Mouse (Mus musculus): Measurements from ENCODE around the gene Pla2g4d. TPM values are rescaled to one million over a fixed set of nuclear protein-coding genes. Genes with fewer than 3 reads are reported as not detected.
A peak's percentile ranks its signal among the peaks of the same experiment; 100 is the strongest.

Pla2g4d gene
- polyA plus RNA-seq, 1 experiment = not detected

- H3K27ac ChIP-seq (ENCODE audit: insufficient read depth, low read length) = no peak overlapping the region
- H3K4me1 ChIP-seq (ENCODE audit: control insufficient read depth, insufficient read depth, low read length) = no peaks in the 10 kb centered on the region
- TF ChIP-seq CTCF (IDR thresholded peaks at IDR 0.05; ENCODE audit: borderline replicate concordance, insufficient read depth, low read length) (no peak), POLR2A (IDR thresholded peaks at IDR 0.05; ENCODE audit: low read depth, low read length) (no peak)
- H3K4me3 ChIP-seq (ENCODE audit: insufficient read depth, low read length) = no peak overlapping the region
Observed at GRCm38 (mm10) chr2:120296160-120296559, 7.2 kb upstream of the Pla2g4d start.

GRCm38 (mm10) chr2:120291471-120292078, 2.6 kb upstream of the Pla2g4d start:
- Histone ChIP-seq H3K4me3 (ENCODE audit: insufficient read depth, low read length) (no peak overlapping the region), H3K27ac (ENCODE audit: insufficient read depth, low read length) (no peak overlapping the region), H3K4me1 (ENCODE audit: control insufficient read depth, insufficient read depth, low read length) (no peaks in the 10 kb centered on the region)
- no peak for TF ChIP-seq CTCF (IDR thresholded peaks at IDR 0.05; ENCODE audit: borderline replicate concordance, insufficient read depth, low read length)

- TF ChIP-seq POLR2A (IDR thresholded peaks at IDR 0.05; ENCODE audit: low read depth, low read length) = no peak
- no peak for TF ChIP-seq CTCF (IDR thresholded peaks at IDR 0.05; ENCODE audit: borderline replicate concordance, insufficient read depth, low read length)
Observed at GRCm38 (mm10) chr2:120288401-120288800, 596 bp downstream of the Pla2g4d start.

GRCm38 (mm10) chr2:120285639-120286038, 3.4 kb downstream of the Pla2g4d start:
- TF ChIP-seq POLR2A (IDR thresholded peaks at IDR 0.05; ENCODE audit: low read depth, low read length) = no peak
- TF ChIP-seq CTCF (IDR thresholded peaks at IDR 0.05; ENCODE audit: borderline replicate concordance, insufficient read depth, low read length) = no peak
- Histone ChIP-seq H3K4me3 (ENCODE audit: insufficient read depth, low read length) (no peak overlapping the region), H3K27ac (ENCODE audit: insufficient read depth, low read length) (no peak overlapping the region), H3K4me1 (ENCODE audit: control insufficient read depth, insufficient read depth, low read length) (no peaks in the 10 kb centered on the region)

More at GRCm38 (mm10) chr2:120288401-120288800, 596 bp downstream of the Pla2g4d start:
- no peaks in the 10 kb centered on the region for H3K4me1 ChIP-seq (ENCODE audit: control insufficient read depth, insufficient read depth, low read length)
- H3K27ac ChIP-seq (ENCODE audit: insufficient read depth, low read length) = no peak overlapping the region
- H3K4me3 ChIP-seq (ENCODE audit: insufficient read depth, low read length) = no peak overlapping the region

- Histone ChIP-seq H3K4me1 (ENCODE audit: control insufficient read depth, insufficient read depth, low read length) (no peaks in the 10 kb centered on the region), H3K27ac (ENCODE audit: insufficient read depth, low read length) (no peak overlapping the region), H3K4me3 (ENCODE audit: insufficient read depth, low read length) (no peak overlapping the region)
- no peak for TF ChIP-seq CTCF (IDR thresholded peaks at IDR 0.05; ENCODE audit: borderline replicate concordance, insufficient read depth, low read length)
- no peak for TF ChIP-seq POLR2A (IDR thresholded peaks at IDR 0.05; ENCODE audit: low read depth, low read length)
Observed at GRCm38 (mm10) chr2:120284705-120285104, 4.3 kb downstream of the Pla2g4d start.

- no peak overlapping the region for H3K27ac ChIP-seq (ENCODE audit: insufficient read depth, low read length)
- no peak overlapping the region for H3K4me3 ChIP-seq (ENCODE audit: insufficient read depth, low read length)
- TF ChIP-seq CTCF (IDR thresholded peaks at IDR 0.05; ENCODE audit: borderline replicate concordance, insufficient read depth, low read length) (no peak), POLR2A (IDR thresholded peaks at IDR 0.05; ENCODE audit: low read depth, low read length) (no peak)
- no peaks in the 10 kb centered on the region for H3K4me1 ChIP-seq (ENCODE audit: control insufficient read depth, insufficient read depth, low read length)
Observed at GRCm38 (mm10) chr2:120284094-120284493, 4.9 kb downstream of the Pla2g4d start.

GRCm38 (mm10) chr2:120283550-120283949, 5.4 kb downstream of the Pla2g4d start:
- Histone ChIP-seq H3K4me1 (ENCODE audit: control insufficient read depth, insufficient read depth, low read length) (no peaks in the 10 kb centered on the region), H3K4me3 (ENCODE audit: insufficient read depth, low read length) (no peak overlapping the region), H3K27ac (ENCODE audit: insufficient read depth, low read length) (no peak overlapping the region)
- TF ChIP-seq POLR2A (IDR thresholded peaks at IDR 0.05; ENCODE audit: low read depth, low read length) (no peak), CTCF (IDR thresholded peaks at IDR 0.05; ENCODE audit: borderline replicate concordance, insufficient read depth, low read length) (no peak)

- no peaks in the 10 kb centered on the region for H3K4me1 ChIP-seq (ENCODE audit: control insufficient read depth, insufficient read depth, low read length)
- H3K27ac ChIP-seq (ENCODE audit: insufficient read depth, low read length) = no peak overlapping the region
- TF ChIP-seq CTCF (IDR thresholded peaks at IDR 0.05; ENCODE audit: borderline replicate concordance, insufficient read depth, low read length) (no peak), POLR2A (IDR thresholded peaks at IDR 0.05; ENCODE audit: low read depth, low read length) (no peak)
- H3K4me3 ChIP-seq (ENCODE audit: insufficient read depth, low read length) = no peak overlapping the region
Observed at GRCm38 (mm10) chr2:120281221-120281620, 7.8 kb downstream of the Pla2g4d start.

GRCm38 (mm10) chr2:120279961-120280360, 9.0 kb downstream of the Pla2g4d start:
- H3K4me3 ChIP-seq (ENCODE audit: insufficient read depth, low read length) = no peak overlapping the region
- no peaks in the 10 kb centered on the region for H3K4me1 ChIP-seq (ENCODE audit: control insufficient read depth, insufficient read depth, low read length)
- H3K27ac ChIP-seq (ENCODE audit: insufficient read depth, low read length) = no peak overlapping the region
- TF ChIP-seq CTCF (IDR thresholded peaks at IDR 0.05; ENCODE audit: borderline replicate concordance, insufficient read depth, low read length) (peak; percentile 76; the same call in 1 of the 2 replicates), POLR2A (IDR thresholded peaks at IDR 0.05; ENCODE audit: low read depth, low read length) (no peak)

- H3K4me3 ChIP-seq (ENCODE audit: insufficient read depth, low read length) = no peak overlapping the region
- TF ChIP-seq POLR2A (IDR thresholded peaks at IDR 0.05; ENCODE audit: low read depth, low read length) (no peak), CTCF (IDR thresholded peaks at IDR 0.05; ENCODE audit: borderline replicate concordance, insufficient read depth, low read length) (no peak)
- H3K4me1 ChIP-seq (ENCODE audit: control insufficient read depth, insufficient read depth, low read length) = no peaks in the 10 kb centered on the region
- no peak overlapping the region for H3K27ac ChIP-seq (ENCODE audit: insufficient read depth, low read length)
Observed at GRCm38 (mm10) chr2:120276951-120277350, 12.0 kb downstream of the Pla2g4d start.
